Mouse (Mus musculus): ENCODE data around the gene Cphx1. TPM values are rescaled to one million over a fixed set of nuclear protein-coding genes. Genes with fewer than 3 reads are reported as not detected.
"Not testable (repeated sequence)": the region's sequence is repeated elsewhere in the genome, so short reads cannot be mapped to it uniquely, and the experiment has no call there.

Cphx1 gene
- polyA plus RNA-seq (2015; fragmentation: Nextera tagmentation; extraction: Ambion mirVana), result not detected in 2 replicates

GRCm38 (mm10) chr14:25938004-25938403, at the start of gene Cphx1:
Cphx1 (plus strand) TSS chr14:25938304.
- H3K9me3 ChIP-seq; H3K9ac ChIP-seq; H3K27me3 ChIP-seq; H3K27ac ChIP-seq; H3K4me3 ChIP-seq; H3K4me1 ChIP-seq (replicated peaks); H3K36me3 ChIP-seq; H3K4me2 ChIP-seq; ATAC-seq (ENCODE audit: low FRiP score): not testable (repeated sequence)
- no CpG with 5 or more reads among the region's 8 CpGs for WGBS

DNA sequence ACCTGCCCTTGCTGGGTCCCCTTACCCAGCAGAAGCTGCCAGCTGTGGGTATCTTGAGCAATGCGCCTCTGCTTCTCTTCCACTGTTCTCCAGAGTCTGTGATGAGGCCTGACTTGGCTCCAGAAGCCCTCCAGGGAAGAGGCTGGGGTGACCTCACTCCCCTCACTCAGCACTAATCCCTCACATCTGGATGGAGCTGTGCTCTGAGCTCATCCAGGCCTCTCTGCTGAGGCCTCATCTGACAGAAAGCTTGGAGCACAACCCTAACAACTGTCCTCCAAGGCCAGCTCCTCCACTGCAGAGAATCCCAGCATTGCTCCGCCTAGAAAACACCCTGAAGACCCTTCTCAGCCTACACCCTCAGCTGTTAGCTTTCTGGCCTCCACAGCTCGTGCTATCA, 43.5 kb upstream of the Cphx1 start:
- H3K4me3 ChIP-seq; H3K36me3 ChIP-seq; H3K9me3 ChIP-seq; H3K4me1 ChIP-seq (replicated peaks); H3K27ac ChIP-seq; H3K4me2 ChIP-seq; H3K9ac ChIP-seq; H3K27me3 ChIP-seq; ATAC-seq (ENCODE audit: low FRiP score): not testable (repeated sequence)
- WGBS, result no CpG with 5 or more reads among the region's 3 CpGs

- H3K36me3 ChIP-seq; H3K27ac ChIP-seq; H3K4me3 ChIP-seq; ATAC-seq (ENCODE audit: low FRiP score); H3K9me3 ChIP-seq; H3K4me1 ChIP-seq (replicated peaks); H3K4me2 ChIP-seq; H3K27me3 ChIP-seq; H3K9ac ChIP-seq: not testable (repeated sequence)
- no CpG with 5 or more reads among the region's 7 CpGs for WGBS
These were observed 42.4 kb upstream of the Cphx1 start for GRCm38 (mm10) chr14:25895686-25896085.

- not testable (repeated sequence) for H3K9me3 ChIP-seq; H3K36me3 ChIP-seq; H3K27me3 ChIP-seq; H3K4me1 ChIP-seq (replicated peaks); ATAC-seq (ENCODE audit: low FRiP score); H3K9ac ChIP-seq; H3K4me3 ChIP-seq; H3K27ac ChIP-seq; H3K4me2 ChIP-seq
- WGBS, result no CpG with 5 or more reads among the region's 10 CpGs
These were observed 35.1 kb upstream of the Cphx1 start, which contains the start of gene Plac9a for GRCm38 (mm10) chr14:25903000-25903399. Plac9a (minus strand) TSS chr14:25903100.

- not testable (repeated sequence) for ATAC-seq (ENCODE audit: low FRiP score); H3K9me3 ChIP-seq
- 50% methylated on average over 1 of the region's 5 CpGs for WGBS
These were observed 32.9 kb upstream of the Cphx1 start for GRCm38 (mm10) chr14:25905243-25905642.

GRCm38 (mm10) chr14:25907272-25907671, 30.8 kb upstream of the Cphx1 start:
- not testable (repeated sequence) for H3K9ac ChIP-seq; ATAC-seq (ENCODE audit: low FRiP score); H3K4me3 ChIP-seq; H3K4me1 ChIP-seq (replicated peaks); H3K36me3 ChIP-seq; H3K27ac ChIP-seq; H3K27me3 ChIP-seq; H3K9me3 ChIP-seq; H3K4me2 ChIP-seq
- WGBS, result no CpG with 5 or more reads among the region's 9 CpGs

More at GRCm38 (mm10) chr14:25905243-25905642, 32.9 kb upstream of the Cphx1 start:
- H3K9ac ChIP-seq; H3K36me3 ChIP-seq; H3K4me2 ChIP-seq; H3K27me3 ChIP-seq; H3K4me1 ChIP-seq (replicated peaks); H3K4me3 ChIP-seq; H3K27ac ChIP-seq: not testable (repeated sequence)

GRCm38 (mm10) chr14:25908976-25909375, 29.1 kb upstream of the Cphx1 start:
- H3K9ac ChIP-seq; H3K27me3 ChIP-seq; ATAC-seq (ENCODE audit: low FRiP score); H3K4me2 ChIP-seq; H3K27ac ChIP-seq; H3K36me3 ChIP-seq; H3K4me1 ChIP-seq (replicated peaks); H3K9me3 ChIP-seq; H3K4me3 ChIP-seq: not testable (repeated sequence)
- no CpG with 5 or more reads among the region's 8 CpGs for WGBS

DNA sequence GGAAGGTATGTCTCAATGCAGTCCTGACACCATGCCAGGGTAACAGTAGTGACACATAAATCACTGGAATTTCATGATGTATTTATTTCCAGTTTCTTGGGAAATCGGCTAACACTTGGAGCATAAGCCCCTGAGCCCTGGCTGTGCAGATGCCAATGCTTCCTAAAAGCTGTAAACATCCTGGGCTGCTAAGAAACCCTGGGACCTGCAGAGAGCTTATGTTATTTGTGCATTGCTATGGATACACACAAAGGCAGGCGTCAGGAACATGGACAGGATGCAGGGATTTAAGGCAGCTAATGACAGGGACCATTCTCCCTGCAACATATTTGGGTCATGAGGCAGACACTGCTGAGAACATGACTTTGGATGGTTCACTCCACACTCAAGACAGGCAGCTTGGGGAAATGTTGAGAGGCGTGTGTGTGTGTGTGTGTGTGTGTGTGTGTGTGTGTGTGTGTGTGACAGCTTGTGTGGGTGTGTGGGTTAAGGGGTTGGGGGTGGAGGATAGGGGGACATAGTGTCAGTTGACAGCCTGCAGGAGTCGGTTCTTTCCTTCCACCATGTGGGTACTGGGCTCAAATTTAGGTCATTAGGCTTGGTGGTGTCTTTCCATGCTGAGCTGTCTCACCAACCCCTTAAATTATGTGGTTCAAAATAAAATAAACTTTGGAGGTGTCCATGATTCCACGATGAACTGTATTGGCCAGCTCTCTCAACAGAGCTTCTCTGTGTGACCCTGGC, 19.5 kb upstream of the Cphx1 start:
- H3K4me1 ChIP-seq (replicated peaks); H3K9ac ChIP-seq; H3K36me3 ChIP-seq; H3K9me3 ChIP-seq; H3K4me3 ChIP-seq; H3K27ac ChIP-seq; ATAC-seq (ENCODE audit: low FRiP score); H3K4me2 ChIP-seq; H3K27me3 ChIP-seq: not testable (repeated sequence)
- WGBS, result no CpG with 5 or more reads among the region's 5 CpGs

DNA sequence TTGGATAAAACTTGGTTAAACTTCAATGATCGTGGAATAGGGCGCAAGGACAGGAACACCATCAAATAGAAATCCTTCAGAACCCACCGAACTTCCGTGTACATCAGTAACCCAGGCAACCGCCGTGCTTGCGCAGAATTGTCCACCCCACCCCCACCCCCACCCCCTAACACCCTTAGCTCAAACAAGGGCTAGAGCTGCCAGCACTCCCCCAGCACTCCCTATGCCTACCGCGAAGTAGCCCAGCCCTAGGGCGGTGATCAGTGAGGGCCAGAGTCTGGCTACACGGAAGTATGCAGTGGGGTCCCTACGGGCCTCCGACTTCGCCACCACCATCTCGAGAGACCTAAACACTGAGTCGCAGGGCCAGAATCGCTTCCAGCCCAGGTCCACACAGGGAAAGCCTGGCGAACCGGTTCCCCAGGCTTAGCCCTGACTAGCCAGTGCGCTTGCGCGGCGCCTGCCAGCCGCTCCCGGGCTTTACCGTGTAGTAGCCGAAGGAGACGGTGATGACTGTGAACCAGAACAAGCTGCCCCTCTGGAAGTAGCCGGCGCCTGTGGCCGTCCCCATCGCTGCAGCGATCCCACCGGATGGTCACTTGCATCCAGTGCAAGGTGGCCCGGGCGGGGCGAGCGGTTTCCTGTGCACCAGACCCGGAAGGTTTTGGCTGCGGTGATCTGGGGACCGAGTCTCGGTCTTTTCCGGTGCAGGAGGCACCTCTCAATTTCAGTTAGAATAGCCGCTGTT, 11.1 kb upstream of the Cphx1 start:
- H3K4me3 ChIP-seq; H3K27ac ChIP-seq; H3K4me1 ChIP-seq (replicated peaks); H3K9me3 ChIP-seq; H3K27me3 ChIP-seq; H3K4me2 ChIP-seq; H3K9ac ChIP-seq; H3K36me3 ChIP-seq: not testable (repeated sequence)
- peak; percentile 86 for ATAC-seq (ENCODE audit: low FRiP score)
- no CpG with 5 or more reads among the region's 44 CpGs for WGBS

DNA sequence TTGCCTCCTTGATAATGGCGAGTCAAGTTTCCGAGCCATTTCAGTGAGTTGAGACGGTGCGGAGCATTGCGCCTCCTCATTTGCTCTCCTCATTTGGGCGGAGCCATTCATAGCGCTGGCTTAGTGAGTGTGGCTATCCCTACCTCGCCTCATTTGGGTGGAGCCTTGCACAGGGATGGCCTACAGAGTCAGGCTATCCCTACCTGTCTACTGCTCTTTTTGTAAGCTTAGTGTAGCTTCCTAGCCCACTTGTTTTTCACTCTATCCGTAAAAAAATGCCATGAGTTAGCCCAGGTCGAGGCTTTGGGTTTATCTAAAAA, 10.6 kb upstream of the Cphx1 start, which contains the start of gene Tmem254a:
Gene Tmem254a, minus strand, starts transcription at position 111 of the 320 bp plus-strand sequence.
- not testable (repeated sequence) for H3K27me3 ChIP-seq; H3K4me1 ChIP-seq (replicated peaks); H3K27ac ChIP-seq; H3K4me3 ChIP-seq; ATAC-seq (ENCODE audit: low FRiP score); H3K9me3 ChIP-seq; H3K4me2 ChIP-seq; H3K36me3 ChIP-seq; H3K9ac ChIP-seq
- WGBS, result no CpG with 5 or more reads among the region's 10 CpGs

GRCm38 (mm10) chr14:25936867-25937630, 1.1 kb upstream of the Cphx1 start:
- ATAC-seq (ENCODE audit: low FRiP score); H3K27ac ChIP-seq; H3K4me1 ChIP-seq (replicated peaks); H3K4me2 ChIP-seq; H3K4me3 ChIP-seq; H3K9ac ChIP-seq; H3K9me3 ChIP-seq; H3K27me3 ChIP-seq; H3K36me3 ChIP-seq: not testable (repeated sequence)
- no CpG with 5 or more reads among the region's 5 CpGs for WGBS

DNA sequence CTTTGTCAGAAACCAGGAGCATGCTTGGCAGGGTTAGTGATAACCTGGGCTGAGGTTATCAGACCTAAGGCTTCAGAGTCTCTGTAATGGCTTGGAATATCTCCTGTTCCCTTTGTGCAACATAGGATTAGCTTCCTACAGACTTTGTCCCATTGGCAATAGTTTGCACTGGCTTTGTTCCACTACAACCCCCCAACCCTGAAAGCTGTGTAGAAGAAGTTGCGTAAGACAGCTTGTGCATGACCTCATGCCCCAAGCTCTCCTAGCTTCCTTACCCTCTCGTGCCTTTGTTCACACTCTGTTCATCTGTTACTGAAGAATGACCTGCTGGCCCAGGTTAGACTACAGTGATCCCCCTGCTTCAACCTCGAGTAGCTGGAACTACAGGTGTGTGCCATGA, 19.8 kb downstream of the Cphx1 start:
- H3K4me1 ChIP-seq (replicated peaks); ATAC-seq (ENCODE audit: low FRiP score); H3K27ac ChIP-seq; H3K4me3 ChIP-seq; H3K9me3 ChIP-seq; H3K4me2 ChIP-seq; H3K36me3 ChIP-seq; H3K27me3 ChIP-seq; H3K9ac ChIP-seq: not testable (repeated sequence)
- no CpG with 5 or more reads among the region's 3 CpGs for WGBS

Data from hindbrain, embryonic 13.5 days (tissue).